Mouse (Mus musculus): ENCODE measurements around the gene Acot7.

Acot7 gene

DNA sequence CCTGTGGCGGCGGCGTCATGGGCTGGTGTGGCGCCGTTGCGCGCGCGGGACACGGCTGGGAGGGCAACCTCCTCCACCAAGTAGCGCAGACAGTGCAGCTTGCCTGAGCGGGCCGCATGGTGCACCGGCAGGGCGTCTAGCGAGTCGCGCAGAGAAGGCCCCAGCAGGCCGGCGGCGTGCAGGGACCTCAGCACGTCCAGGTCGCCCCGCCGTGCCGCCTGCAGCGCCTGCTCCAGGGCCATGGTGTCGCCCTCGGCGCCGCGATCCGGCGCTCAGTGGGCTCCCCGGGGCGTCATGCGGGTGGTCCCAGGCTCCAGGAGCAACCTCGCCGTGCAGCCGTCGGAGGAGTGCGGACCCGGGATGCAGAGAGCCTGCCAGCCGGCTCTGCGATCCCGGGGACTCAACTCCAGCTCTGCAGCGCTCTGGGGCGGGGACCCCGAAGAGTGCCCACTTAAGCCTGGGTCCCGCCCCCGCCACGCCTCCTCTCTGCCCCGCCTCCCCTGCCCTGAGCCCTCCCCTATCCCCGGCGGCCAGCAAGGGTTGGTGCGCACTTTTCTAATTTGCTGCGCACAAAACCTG lies 25.9 kb upstream of the Acot7 start, which contains the start of gene Espn:
Espn (minus strand) TSS at position 406 of the 579 bp plus-strand sequence.
- DNase-seq (ENCODE audit: low spot score): peak; percentile 56

DNA sequence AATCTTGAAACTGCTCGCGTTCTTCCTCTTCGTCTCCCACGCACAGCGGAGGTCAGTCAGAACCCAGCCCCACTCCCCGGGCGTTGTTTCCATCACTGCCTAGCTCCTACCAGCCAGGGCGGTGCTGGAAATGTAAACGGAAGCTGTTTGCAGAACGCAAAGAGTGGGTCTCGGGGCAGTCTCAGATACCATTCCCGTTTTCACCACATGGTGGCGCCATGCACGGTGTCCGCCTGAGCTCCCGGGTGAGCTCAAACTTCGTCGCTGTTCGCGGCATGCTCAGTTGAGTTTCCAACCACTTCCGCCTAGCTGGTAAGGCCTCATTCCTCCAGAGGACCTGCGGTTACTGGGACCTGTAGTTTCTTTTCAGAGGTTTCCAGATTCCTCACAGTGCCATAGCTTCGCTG lies 24.2 kb upstream of the Acot7 start:
- DNase-seq (ENCODE audit: low spot score): no peak

DNA sequence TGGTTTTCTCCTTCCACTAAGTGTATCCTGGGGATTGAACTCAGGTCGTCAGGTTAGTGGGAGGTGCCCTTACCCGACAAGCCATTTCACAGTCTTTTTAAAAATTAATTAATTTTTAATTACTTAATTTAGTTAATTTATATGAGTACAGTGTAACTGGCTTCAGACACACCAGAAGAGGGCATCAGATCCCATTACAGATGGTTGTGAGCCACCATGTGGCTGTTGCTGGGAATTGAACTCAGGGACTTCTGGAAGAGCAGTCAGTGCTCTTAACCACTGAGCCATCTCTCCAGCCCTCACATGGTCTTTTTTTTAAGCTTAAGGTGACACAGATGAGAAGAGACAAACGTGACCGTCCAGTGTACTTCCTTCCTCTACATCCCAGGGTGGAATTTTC lies 22.9 kb upstream of the Acot7 start:
- DNase-seq (ENCODE audit: low spot score): no peak

DNA sequence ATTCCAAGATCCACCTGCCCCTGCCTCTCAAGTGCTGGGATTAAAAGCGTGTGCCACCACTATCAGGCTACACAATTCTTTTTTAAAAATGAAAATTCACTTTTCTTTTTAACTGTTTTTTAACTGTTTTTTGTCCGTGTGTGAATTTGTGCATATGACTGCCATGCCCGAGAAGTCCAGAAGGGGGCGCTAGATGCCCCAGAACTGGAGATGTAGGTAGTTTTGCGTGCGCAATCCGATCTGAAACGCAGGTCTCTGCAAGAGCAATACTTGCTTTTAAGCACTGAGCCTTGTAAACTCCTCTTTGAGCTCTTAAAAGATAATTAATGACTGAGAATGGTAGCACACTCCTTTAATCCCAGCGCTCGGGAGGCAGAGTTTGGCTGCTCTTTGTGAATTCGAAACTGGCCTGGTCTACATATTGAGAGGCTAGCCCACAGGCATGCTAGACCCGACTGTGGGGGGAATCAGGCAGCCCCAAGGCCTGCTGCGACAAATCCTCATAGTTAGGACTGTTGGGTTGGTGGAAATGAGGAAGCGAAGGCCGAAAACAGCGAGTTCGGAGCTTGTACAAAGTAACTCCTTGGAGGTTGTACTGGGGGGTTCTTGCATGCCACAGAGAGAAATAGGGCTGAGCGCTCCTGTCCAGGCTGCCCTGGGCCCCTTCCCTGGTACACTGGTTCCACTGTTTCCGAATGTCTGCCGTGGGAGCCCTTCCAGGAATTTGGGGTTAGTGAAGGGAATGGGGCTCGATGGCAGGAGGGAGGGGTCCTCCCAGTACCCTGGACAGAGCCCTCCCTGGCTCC lies 20.0 kb upstream of the Acot7 start:
- DNase-seq (ENCODE audit: low spot score): no peak

DNA sequence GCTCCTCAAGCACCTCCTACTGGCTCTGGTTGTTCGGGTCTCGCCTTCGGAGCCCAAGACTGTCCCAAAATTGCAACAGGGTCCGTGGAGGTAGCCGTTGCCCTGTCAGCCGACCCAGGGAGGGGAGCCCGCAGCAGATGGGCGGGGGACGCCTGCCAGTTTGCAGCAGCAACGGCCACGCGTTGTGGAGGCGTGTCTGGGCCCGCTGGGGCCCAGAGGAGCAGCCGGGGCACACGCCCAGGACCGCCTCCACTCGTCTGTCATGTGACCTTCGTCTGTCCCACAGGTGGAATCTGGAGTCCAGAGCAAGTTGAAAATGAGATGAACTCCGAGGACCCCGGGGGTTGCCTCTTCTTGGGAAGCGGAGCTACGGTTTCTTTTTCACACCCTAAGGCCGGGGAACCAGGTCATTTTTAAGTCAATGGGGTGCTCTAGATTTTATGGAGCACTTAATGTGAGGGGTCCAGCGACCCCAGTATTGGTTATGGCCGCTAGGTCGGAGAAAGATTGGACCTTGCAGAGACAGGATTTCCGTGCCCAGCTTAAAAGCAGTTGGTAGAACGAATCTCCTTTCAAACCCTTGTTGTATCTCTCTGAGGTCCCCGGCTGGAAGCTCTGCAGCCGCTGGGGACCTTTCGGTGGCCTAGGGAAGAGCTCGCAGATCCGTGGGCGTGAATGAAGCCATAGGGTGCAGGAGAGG lies 19.2 kb upstream of the Acot7 start, which contains the start of gene Hes2:
Hes2 (plus strand) TSS at position 283 of the 700 bp plus-strand sequence.
- DNase-seq (ENCODE audit: low spot score): no peak

DNA sequence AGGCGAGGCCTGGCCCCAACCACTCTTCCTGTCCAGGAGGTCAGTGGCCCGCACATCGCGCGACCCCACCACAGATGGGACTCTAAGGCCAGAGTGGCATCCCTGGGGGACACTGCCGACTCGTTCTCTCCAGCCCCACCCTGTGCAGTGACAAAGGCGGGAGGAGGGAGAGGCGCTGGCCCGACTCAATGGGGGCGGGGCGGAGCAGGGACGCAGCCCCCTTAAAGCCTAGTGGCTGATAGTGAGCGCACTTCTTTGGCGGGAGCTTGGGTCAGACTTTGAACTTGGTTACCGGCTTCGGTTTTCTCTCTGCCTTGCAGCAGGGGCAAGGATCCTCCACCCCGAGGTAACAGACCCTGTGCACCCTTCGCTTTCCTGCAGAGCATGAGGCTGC lies 18.7 kb upstream of the Acot7 start:
- no peak for DNase-seq (ENCODE audit: low spot score)

DNA sequence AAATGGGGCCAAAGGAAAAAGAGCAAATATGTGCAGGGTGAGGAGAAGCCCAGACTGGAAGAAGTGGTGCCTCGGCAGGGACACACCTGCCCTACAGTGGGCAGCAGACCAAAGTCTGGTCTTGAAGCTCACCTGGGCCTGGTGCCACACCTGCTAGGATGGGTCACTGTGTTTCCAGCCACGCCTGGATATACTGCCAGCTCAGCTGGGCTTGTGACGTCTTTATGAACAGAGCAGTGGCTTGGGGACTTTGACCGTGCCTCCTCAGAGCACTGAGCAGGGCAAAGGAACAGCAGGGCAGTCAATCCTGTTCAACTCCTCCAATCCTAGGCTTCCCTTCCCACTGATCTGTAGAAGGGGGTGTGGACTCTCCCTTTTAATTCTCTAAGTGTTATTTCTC lies 17.2 kb upstream of the Acot7 start:
- no peak for DNase-seq (ENCODE audit: low spot score)

DNA sequence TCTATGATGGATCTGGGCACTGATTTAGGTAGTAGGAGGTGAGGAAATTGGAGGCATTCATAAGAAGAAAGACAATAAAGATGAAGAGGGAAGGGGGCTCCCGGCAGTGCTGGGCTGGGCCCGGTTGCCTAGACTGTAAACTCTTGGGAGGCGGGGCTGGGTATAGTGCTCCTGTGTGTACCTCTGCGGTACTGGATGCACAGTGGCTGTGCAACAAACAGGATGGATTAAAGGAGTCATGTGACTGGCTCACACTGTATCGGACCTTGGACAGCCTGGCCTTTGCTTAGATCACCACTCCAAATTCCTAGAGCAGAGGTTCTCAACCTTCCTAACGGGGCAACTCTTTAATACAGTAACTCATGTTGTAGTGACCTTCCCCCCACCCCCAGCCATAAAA lies 16.3 kb upstream of the Acot7 start:
- no peak for DNase-seq (ENCODE audit: low spot score)

DNA sequence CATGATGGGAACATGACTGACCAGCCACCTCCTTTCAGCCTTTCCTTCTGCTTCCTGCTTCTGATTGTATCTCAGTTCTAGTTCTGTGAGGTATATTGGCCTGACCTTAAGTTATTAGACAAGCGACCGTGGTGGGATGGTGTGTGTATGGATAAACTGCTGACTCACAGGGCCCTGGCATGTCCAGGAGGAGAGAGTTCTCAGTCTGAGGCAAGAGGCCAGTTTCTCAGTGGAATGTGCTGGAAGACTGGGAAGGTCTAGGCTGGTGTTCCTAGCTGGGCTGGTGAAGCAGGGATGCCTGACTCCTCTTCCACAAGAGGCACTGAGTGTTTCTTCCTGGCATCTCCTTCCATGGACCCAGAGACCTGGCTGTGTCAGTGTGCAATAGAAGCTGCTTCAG lies 15.2 kb upstream of the Acot7 start:
- no peak for DNase-seq (ENCODE audit: low spot score)

DNA sequence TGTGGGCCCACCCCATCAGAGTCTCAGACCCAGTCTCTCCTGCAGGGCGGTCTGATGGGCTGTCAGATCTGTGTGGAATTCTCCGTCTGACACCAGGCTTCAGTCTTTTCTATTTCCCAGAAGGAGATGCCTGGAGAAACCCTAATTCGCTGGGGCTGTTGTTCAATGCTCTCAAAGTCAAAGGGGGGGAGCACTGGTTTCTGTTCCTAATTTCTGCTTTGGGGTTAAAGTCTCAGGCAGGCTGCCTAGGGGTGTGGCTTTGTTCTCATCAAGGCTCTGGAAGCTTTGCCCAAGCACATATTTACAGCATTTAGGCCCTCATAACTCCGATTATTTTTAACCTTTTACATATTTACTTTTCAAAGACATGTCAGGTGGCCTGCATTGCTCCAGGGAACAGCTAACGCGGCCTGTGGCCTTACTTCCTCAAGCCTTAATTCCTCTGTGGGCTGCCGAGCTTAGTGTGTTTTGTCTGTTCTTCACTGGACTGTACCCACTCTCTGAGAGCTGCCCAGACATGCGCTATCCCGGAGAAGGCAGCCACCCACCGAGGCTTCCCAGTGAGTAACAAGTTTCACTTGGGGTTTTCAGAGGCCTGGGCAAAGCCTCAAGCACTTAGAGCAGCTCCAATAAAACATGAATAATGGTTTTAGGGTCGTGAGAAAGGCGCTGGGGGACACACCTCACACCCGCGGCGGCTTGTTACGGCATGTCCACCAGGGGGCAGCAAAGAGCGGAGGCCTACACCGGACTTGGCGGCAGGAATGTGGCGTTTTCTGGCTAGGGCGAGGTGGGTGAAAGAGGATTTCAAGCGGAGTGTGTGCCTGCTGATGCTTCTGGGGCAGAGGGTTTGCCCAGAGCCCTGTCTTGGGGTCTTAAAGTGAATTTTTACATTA lies 12.7 kb upstream of the Acot7 start:
- no peak for DNase-seq (ENCODE audit: low spot score)

DNA sequence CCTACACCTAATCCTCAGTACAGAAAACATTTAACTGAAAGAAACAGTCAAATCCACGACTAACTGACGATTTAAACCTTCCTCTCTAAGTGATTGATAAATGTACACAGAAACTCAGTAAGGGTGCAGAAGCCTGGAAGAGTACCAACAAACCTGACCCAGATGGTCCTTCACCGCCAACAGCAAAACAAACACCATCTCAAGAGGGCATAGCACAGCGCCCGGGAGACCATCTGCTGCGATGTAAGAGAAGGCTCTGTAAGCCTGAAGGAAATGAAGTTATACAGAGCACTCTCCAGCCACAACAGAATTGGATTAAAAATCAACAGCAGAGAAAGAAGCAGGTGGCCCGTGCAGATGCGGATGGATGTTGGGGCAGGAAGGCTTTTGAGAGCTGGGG lies 9.9 kb upstream of the Acot7 start:
- no peak for DNase-seq (ENCODE audit: low spot score)

DNA sequence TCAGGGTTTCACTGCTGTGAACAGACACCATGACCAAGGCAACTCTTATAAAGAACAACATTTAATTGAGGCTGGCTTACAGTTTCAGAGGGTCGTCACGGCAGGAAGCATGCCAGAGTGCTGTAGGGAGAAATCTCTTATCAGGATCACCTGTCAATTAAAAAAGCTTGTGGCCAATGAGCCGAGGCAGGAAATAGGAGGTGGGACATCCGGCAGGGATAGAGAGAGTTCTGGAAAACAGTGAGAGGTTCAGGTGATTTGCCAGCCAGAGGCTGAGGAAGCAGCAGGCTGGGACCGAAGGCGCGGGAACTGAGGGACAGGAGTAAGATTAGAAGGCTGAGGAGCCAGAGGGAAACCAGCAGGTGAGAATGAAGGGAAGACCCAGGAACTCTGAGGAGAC lies 8.8 kb upstream of the Acot7 start:
- no peak for DNase-seq (ENCODE audit: low spot score)

DNA sequence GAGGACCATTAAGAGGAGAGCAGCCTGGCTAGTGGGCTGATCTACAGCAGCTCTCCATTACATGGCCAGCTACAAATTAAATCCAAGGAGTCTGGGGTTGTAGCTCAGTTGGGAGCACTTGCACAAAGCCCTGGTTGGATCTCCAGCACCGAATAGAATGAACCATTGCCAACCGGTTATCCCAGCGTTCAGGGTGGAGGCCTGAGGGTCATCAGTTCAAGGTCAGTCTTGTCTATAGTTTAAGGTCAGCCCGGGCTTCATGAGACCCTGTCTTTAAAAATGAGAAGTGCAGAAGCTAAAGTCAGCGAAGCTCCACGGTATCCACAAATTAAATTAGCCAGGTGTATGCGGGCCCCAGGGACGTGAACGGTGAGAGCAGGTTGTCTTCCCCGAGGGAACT lies 7.6 kb upstream of the Acot7 start:
- DNase-seq (ENCODE audit: low spot score): no peak

DNA sequence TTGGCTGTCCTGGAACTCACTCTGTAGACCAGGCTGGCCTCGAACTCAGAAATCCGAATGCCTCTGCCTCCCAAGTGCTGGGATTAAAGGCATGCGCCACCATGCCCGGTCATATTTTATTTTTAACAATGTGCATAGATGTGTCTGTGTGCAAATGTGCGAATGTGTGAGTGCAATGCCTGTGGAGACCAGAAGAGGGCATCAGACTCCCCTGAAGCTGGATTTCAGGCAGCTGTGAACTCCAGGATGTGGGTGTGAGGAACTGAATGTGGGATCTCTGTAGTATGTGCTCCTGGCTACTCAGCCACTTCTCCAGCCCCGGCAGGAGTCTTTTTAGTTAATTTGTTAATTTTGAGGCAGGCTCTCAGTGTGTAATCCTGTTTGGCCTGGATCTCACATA lies 6.4 kb upstream of the Acot7 start:
- DNase-seq (ENCODE audit: low spot score): no peak

DNA sequence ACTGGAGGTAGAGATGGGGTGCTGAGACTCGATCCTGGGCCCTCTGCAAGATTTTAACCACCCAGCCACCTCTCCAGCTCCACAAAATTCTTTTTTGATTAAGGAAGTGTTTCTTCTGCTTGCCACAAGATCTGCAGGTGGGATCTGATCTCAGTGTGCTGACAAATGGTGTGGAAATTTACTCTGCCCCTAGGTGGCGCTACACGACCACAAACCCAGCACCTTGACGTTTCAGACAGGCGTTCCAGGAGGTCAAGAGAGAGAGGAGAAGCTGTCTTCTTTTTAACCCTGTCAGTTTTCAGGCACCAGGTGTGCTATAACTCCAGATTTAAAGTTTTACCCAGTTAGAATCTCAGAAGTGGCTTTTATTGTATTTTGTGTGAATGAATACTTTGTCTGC lies 4.9 kb upstream of the Acot7 start:
- DNase-seq (ENCODE audit: low spot score): no peak

DNA sequence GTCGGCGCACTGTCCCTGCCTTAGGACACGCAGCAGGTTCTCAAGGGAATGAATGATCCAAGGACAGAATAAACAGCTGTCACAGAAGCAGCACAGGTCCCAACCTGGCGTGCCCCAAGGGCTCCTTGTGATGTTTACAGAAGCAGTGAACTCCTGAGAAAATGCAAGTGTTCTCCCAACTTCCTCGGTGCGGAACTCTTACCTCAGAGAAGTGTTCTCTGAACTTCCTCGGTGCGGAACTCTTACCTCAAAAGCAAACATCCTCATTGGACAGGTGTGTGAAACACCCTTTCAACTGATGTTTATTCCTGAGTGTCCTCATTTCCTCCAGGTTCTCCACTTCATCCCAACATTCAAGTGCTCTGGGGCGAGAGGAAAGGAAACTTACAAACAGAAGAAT lies 4.0 kb upstream of the Acot7 start:
- DNase-seq (ENCODE audit: low spot score): no peak

DNA sequence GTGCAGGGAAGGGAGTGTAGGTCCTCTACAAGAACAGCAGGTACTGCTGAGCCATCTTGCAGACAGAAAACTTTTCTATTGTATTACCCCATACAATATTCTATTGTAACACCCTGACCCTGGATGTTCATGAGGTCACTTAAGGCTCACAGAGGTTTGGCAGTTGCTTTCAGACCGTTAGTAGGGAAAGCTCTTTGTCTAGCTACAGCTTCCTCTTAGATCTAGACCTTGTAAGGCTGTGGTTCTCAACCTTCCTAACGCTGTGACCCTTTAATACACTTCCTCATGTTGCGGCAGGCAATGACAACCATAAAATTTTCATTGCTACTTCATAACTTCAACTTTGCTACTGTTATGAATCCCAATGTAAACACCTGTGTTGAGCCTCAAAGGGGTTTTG lies 1.3 kb upstream of the Acot7 start:
- DNase-seq (ENCODE audit: low spot score): no peak

DNA sequence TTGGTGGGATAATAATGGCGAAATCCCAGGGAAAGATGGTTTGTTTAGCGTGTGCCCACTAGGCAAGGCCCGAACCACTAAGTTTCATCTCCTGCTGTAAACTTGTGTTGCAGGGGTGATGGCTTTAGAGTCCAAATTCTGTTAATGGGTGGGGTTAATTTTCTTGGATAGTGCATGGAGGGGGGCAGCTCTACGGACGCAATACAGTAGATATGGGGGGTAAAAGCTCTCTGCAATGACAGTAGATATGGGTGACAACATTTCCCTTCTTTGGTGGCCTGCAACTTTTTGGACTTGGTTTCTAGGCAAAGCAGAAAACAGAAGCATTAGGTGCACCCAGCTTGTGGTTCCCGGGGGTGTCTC lies 779 bp upstream of the Acot7 start:
- DNase-seq (ENCODE audit: low spot score): no peak

DNA sequence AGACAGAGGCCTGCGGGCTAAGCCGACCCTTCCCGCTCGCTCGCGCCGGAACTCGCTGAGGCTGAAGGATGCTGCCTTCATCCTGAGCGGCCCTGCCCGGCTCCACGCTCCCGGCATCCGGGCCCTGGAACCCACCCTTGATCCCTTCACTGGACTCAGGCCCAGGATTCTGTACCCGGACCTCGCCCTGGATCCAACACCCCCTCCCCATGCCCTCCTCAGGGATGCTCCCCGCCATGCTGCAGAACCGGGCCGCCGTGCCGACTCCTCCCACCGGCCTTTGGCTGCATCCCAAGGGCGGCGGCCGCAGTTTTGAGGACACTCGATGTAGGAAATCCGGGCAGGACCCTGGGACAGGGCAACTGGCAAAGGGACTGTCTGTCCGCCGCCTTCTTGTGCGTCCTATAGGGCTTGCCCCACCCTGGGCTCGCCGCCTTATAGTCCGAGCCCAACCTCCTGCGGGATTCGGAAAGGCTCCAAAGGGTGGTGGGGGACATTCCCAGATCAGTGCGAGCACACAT lies 470 bp downstream of the Acot7 start:
- peak; percentile 38 for DNase-seq (ENCODE audit: low spot score)

DNA sequence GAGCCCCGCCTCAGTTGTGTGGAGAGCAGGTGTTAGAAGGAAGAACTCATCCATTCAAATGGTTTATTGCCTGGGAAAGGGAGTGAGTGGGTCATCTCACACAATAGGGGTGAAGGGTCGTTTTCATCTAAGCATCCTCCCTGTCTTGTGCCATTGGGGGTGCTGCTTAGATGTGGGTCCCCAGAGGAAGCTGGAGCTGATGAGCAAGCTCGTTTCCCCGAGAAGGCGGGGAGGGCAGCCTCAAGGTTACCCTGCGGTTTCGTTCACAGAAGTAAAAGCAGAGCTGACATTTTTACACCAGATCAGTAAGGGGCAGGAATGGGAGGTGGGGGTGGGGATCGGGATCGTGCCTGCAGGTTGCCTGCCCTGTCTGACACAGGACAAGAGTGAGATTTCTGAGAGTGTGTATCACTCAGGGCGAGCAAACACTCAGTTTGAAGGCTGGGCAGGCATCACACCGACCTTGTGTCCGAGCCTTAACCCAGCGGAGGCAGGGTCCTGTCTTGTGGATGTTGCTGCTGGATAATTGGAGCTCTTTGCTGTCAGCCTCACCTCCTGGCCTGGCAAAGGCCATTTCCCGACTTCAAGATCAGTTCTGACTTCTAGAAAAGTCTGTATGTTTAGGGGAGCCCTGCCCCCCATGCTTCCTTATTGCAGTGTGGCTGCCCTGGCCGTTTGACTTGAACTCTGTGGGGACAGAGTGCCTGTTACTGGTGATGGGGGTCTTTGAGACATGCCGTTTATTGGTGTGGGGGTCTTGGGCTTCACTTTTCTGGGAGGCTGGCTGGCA lies 1.2 kb downstream of the Acot7 start:
- peak; percentile 44 for DNase-seq (ENCODE audit: low spot score)

DNA sequence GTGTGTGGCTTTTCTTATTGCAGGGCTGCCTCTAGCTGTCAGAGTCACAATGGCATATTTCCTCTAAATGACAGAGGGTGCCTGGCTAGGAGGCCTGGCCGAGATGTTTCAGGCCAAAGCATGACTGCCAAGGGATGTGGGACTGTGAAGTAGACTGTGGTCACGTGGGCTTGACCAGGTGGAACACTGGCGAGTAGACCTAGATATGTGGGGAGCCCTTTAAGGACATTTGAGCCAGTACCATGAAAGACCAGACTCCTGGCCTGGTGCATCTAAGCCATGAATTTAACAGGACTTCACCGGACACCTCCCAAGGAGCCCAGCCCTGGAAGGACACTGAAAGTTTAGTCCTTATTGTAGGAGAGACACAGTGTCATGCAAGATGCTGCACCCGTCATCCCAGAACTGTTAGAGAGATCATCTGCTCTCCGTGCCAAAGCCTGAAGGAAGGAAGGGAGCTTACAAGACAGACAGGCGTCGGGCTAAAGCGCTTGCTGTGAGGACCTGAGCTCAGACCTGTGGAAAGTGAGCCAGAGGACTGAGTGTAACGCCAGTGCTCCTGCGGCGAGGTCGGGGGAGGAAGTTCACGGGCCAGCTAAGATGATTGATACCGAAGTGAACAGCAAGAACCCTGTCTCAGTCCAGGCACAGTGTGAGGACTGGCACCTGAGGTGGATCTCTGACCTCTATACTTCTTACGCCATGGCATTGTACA lies 2.2 kb downstream of the Acot7 start:
- DNase-seq (ENCODE audit: low spot score): no peak

Measured in ovary, adult 18-20 months (tissue).